Mouse (Mus musculus) lung, postnatal 0 days (tissue): Measurements from ENCODE around the gene Etv3.

Experiments used
- CTCF ChIP-seq: IDR thresholded peaks from 2 replicates; pipeline ENCODE4 v1.5.1; 2016; ENCODE audit warnings: antibody characterized with exemption, mild to moderate bottlenecking
- EP300 ChIP-seq: IDR thresholded peaks from 2 replicates; pipeline ENCODE4 v1.6.1; 2016; ENCODE audit warnings: antibody characterized with exemption, mild to moderate bottlenecking, control low read depth

GRCm38 (mm10) chr3:87510832-87511231 is 14.4 kb upstream of the Etv3 start:
- TF ChIP-seq EP300 (no peak), CTCF (no peak)
